Mouse (Mus musculus): ENCODE measurements around the gene Clca3a1.
"Not testable (repeated sequence)": the region's sequence is repeated elsewhere in the genome, so short reads cannot be mapped to it uniquely, and the experiment has no call there.

Gene Clca3a1

DNA sequence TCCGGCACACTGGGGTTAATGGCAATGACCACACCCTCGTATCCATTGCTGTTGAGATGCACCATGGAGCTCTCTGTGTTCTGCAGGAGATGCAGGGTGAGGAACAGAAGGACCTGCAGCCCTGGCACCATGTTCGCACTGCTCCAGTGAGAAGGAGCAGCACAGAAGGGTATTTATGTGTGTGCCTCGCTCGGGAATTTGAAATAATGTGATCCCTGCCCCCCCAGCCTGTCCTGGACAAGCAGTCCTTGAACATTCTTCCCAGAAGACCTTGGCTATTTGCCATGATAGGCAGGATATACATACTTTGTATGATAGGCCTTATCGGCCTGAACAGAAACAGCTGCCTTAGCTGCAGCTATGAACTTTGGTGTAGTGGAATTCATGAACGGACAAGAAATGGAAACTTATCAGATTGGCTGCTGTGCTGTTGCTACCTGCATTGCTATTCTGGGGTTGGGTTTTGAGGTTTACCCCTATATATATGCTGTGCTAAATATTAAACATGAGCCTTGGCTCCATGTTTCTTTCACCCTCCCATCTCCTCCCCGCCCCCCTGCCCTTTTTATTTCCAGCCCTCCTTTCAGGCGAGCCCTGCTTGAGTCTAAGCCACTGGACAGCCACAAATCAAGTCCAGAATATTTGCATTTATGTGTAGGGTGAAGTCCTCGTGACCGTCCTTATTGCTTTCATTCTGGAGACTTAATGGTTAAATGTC, at the start of gene Clca3a1:
Clca3a1 (minus strand) TSS at position 386 of the 718 bp plus-strand sequence.
- no peak for DNase-seq

DNA sequence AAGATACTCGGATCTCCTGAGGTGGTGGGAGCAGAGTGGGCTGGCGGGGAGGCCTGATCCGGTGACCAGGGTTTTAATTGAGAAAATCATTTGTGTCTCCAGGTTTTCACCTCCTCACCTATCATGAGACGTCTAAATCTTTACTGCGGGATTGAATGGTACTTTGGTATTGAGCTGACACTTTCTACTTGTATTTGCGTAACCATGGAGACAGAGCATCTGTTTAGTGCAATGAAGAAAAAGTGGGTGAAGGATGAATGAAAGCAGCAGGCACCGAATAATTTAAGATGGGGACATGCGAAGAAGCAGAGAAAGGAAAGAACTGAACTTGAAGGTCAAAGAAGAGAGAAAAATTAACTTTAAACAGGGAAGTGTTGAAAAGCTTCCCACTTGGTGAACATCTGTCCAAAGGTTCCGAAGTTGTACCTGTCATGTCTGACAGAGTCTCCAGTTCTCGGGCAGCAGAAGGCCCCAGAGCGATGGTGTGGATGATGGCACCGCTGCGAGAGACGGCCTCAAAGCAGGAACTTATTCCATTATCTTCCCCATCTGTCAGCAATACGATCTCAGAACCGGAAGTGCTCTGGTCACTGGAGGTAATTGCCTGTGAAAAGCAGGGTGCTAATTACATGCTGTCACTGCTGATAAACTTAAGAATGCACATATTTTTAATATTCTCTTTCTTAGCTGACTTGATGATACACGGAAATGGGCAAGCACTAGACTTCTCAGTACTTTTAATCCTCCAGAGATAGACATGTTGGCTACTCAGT, 47.6 kb upstream of the Clca3a1 start:
- not testable (repeated sequence) for DNase-seq

- not testable (repeated sequence) for DNase-seq
These were observed 45.8 kb upstream of the Clca3a1 start for GRCm38 (mm10) chr3:144806626-144807025.

- no peak for DNase-seq
These were observed 41.1 kb upstream of the Clca3a1 start for GRCm38 (mm10) chr3:144801861-144802260.

- DNase-seq = no peak
These were observed 24.7 kb upstream of the Clca3a1 start for GRCm38 (mm10) chr3:144785181-144786148.

DNA sequence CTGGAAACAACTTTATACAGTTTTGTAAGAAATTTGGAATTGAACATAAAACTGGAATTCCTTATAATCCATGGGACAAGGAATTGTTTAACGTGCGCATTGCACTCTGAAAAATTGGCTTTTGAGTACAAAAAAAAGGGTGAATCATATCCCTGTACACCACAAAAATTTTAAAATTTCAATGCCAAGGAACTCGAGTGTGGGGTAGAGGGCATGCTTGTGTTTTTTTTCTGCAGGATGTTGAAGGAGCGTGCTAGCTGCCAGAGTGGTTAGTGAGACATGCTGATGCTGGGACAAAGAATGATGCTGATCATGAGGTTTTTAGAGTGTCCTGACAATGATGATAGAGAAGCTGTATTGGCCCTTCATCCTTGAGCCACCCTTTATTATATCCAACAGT, 4.4 kb upstream of the Clca3a1 start:
- DNase-seq = no peak

GRCm38 (mm10) chr3:144761454-144761853, 677 bp upstream of the Clca3a1 start:
- no peak for DNase-seq

DNA sequence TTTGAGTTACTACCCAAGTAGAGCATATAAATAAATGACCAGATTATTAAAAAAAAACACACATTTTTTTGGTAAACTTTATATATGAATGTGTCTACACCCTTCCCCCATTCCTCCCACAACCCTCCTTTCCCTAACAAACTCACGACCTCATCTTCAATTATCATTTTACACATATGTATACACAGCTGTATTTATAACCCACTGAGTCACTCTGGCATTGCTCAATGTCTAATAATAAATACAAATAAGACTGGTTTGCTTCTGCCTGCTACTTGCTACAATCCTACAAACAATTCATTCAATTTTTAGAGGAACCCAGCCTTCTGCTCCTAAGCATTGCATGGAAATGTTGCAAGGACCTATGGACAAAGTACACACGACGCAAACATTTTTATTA, 1.1 kb downstream of the Clca3a1 start:
- no peak for DNase-seq

- not testable (repeated sequence) for DNase-seq
These were observed 4.7 kb downstream of the Clca3a1 start for GRCm38 (mm10) chr3:144756103-144756502.

DNA sequence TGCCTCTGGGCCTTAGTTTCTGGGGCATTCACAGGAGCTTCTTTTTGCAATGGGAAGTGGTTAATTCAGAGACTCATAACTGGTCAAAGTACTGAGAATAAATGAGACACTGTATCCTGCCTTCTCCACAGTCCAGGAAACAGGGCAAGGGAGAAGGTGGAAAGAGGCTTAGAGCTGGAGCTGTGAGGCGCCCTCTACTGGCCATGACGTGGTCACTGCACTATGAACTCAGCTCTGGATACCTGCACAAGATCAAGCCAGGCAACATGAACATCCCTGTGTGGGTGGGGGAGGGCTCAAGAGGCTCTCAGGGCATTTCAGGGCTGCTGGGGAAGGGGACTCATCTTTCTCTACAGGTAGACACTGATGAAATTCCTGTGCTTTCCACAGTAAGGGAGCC, 7.7 kb downstream of the Clca3a1 start:
- peak; percentile 20 for DNase-seq

DNA sequence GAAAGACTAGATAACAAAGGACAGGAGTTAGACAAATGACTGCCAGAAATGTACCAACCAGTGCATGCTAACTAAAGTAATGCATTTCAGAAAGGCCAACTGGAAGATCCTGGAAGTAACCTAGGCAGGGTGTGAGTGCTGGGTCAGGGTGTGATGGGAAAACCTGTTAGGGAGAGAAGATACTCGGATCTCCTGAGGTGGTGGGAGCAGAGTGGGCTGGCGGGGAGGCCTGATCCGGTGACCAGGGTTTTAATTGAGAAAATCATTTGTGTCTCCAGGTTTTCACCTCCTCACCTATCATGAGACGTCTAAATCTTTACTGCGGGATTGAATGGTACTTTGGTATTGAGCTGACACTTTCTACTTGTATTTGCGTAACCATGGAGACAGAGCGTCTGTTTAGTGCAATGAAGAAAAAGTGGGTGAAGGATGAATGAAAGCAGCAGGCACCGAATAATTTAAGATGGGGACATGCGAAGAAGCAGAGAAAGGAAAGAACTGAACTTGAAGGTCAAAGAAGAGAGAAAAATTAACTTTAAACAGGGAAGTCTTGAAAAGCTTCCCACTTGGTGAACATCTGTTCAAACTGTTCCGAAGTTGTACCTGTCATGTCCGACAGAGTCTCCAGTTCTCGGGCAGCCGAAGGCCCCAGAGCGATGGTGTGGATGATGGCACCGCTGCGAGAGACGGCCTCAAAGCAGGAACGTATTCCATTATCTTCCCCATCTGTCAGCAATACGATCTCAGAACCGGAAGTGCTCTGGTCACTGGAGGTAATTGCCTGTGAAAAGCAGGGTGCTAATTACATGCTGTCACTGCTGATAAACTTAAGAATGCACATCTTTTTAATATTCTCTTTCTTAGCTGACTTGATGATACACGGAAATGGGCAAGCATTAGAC, 11.5 kb downstream of the Clca3a1 start:
- not testable (repeated sequence) for DNase-seq

GRCm38 (mm10) chr3:144747706-144748105, 13.1 kb downstream of the Clca3a1 start:
- not testable (repeated sequence) for DNase-seq

DNA sequence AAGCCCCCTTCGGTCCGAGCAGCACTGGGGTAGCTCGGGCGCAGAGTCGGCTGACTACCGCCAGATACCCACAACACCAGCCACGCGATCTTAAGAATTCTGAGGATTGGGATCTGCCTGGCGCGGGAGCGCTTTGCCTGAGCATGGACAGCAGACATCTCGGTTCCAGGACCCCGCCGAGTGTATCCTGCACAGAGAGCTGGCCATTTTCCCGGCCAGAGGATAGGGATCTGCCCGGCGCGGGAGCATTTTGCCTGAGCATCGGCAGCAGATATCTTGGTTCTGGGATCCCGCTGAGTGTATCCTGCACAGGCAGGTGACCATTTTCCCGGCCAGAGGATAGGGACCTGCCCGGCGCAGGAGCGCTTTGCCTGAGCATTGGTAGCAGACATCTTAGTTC, 22.4 kb downstream of the Clca3a1 start:
- DNase-seq = not testable (repeated sequence)

- peak; percentile 44 for DNase-seq
These were observed 23.9 kb downstream of the Clca3a1 start for GRCm38 (mm10) chr3:144736831-144737230.

- DNase-seq = peak; percentile 59
These were observed 37.3 kb downstream of the Clca3a1 start for GRCm38 (mm10) chr3:144723455-144723854.

DNA sequence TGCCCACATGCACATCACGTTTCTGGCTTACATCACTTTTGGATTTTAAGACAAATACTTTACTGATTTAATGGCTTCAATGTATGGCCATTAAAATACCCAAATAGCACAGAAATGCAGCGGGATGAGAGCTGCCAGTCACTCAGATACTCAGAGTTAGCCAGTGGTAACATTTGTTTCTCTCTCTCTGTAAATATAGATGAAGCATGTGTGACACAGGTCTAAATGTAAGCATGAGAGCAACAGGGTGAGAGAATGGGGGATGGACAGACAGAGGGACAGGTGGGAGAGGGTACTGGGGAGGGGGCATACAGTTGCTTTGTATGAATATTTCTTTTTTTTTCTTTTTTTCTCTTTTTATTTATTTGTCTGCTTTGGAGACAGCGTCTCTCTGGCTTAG, 38.2 kb downstream of the Clca3a1 start:
- not testable (repeated sequence) for DNase-seq

DNA sequence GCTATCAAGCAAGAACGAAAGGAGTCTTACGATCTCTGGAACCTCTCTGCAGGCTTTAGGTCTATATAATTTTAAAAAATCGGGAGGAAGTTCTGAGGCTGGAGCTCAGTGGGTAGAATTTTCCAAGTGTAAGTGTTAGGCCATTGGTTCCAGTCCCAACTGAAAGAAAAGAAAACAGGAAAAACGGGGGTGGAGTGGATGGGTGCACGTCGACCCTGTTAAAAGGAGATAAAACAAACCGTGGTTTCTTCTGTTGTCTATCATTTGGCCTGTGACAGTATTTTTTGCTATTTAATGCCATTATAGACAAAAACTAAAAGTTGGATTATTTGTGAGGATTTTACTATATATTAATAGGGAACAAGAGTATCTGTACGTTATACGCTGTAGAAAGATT, 38.9 kb downstream of the Clca3a1 start:
- no peak for DNase-seq

GRCm38 (mm10) chr3:144721077-144721859, 39.5 kb downstream of the Clca3a1 start:
- DNase-seq = no peak

GRCm38 (mm10) chr3:144719901-144720747, 40.7 kb downstream of the Clca3a1 start, which contains the start of gene Sh3glb1:
Gene Sh3glb1, minus strand, starts transcription at chr3:144720335.
- DNase-seq = peak; percentile 97

Measured in thymus, postnatal 14 days (tissue).